Mouse (Mus musculus): ENCODE results near the gene Klhl12.
A peak's percentile ranks its signal among the peaks of the same experiment; 100 is the strongest.

The Klhl12 gene

GRCm38 (mm10) chr1:134450201-134450600, 5.1 kb upstream of the Klhl12 start:
- DNase-seq, result peak; percentile 25

DNA sequence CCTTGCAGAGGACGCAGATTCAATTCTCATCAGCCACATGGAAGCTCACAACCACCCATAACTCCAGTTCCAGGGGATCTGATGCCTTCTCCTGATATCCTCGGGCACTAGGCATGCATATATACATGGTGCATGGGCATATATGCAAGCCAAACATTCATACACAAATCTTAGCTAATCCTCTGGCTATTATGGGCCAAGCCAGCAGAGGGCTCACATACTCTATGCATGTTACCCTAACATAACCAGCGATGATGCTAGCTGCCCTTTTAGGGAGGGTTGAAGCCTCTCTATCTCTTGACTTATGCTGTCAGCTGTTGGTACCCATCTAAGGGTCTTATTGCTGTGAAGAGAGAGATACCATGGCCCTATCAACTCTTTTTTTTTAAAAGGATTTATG, 4.3 kb upstream of the Klhl12 start:
- peak; percentile 90 for DNase-seq

- DNase-seq, result peak; percentile 54
Measured at GRCm38 (mm10) chr1:134456060-134456459, 729 bp downstream of the Klhl12 start.

- DNase-seq, result peak; percentile 67
Measured at GRCm38 (mm10) chr1:134458139-134458727, 2.9 kb downstream of the Klhl12 start.

DNA sequence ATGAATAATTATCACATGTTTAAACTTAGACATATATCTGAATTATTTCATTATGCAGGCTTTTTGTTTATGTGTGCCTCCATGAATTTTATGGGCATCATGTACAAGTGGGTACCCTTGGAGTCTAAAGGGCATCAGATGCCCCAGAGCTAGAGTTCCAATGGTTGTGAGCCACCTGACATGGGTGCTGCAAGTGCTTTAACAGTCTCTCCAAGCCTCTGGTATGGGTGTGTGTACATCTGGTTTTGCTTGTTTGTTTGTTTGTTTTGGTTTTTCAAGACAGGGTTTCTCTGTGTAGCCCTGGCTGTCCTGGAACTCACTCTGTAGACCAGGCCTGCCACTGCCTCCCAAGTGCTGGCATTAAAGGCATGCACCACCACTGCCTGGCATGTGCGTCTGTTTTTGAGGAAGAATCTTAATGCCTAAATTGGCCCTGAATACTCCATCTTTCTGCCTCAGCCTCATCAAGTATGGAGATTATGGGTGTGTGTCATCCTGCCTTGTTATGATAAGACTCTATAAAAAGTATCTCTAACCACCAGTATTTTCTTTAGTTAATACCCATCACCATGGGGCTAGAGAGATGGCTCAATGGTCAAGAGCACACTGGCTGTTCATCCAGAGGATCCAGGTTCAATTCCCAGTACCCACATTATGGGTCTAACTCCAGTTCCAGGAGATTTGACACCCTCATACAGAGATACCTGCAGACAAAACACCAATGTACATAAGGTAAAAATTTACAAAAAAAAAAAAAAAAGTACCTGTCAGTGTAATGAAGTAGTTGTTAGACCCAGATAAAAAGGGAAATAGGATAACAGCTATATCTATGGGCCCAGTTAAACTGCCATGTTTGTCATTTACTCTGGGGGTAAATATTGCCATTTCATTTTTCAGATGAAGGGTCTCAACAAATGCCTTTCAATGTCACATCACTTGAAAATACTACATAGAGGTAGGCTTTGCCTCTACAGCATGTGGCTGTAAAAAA, 5.3 kb downstream of the Klhl12 start:
- DNase-seq, result no peak

DNA sequence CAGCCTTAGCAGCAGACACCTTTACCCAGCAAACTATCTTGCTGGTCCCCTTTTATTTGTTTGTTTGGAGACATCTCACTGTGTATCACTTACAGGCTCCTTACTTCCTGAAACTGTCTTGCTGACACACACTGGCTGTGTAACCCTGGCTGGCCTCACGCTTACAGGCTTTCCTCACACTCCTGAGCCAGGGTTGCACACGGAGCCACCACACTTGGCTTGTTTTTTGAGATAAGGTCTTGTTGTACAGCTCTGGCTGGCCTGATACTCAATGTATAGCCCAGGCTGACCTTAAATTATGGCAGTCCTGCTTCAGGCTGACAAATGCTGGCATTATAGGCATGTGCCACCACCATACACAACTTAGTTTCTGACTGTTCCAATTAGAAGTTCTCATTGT, 29.3 kb downstream of the Klhl12 start:
- DNase-seq, result peak; percentile 50

DNA sequence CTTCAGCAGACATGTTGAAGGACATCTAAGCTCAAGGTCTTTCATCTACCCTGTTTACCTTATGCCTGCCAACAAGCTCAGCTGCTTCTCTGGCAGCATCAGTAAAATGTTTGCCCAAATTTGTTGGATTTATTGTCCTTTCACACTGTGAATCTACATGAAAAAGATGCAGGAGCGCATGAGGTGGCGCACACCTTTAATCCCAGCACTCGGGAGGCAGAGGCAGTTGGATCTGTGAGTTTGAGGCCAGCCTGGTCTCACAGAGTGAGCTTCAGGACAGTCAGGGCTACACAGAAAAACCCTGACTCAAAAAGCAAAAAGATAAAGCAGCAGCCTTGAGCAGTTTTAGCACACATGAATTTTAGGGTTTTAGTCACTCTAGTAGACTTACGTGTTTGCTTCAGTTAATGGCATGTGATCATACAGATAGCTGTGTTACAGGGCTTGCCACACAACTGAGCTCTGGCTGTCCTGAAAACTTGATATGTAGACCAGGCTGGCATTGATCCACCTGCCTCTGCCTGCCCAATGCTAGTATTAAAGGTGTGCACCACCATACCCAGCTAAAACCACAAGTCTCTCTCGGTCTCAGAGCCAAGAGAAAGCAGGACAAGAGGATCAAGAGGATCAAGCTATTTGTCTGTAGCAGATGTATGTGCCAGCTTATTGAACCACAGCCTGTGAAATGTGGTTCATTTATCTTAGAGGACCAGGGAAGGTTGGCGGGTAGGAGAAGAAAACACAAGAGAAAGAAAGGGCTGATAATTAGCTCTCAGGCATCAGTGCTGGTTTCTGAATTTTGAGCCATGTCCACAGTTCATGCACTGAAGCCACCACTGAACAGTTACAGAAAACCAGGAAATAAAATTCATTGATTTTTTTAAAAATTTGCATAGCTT, 35.8 kb downstream of the Klhl12 start:
- peak; percentile 78 for DNase-seq

DNA sequence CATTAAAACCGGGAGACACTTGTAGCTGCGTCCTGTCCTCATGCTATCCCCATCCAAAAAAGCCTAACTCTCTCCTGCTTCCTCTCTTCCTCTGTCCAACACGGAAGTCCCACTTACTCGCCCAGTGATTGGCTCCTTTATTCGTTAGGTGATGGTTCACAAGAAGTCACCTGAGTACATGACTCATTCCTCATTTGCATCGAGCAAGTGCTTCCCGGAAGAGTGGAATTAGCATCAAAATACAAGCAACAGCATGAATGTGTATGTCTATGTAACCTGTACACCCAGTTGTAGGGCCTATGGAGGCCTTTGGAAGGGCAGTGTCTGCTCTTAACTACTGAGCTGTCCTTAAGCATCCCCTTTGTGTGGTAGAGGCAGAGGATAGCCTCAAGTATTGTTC, 36.9 kb downstream of the Klhl12 start:
- DNase-seq, result peak; percentile 85

- DNase-seq, result peak; percentile 89
Measured at GRCm38 (mm10) chr1:134493496-134493895, 38.2 kb downstream of the Klhl12 start.

DNA sequence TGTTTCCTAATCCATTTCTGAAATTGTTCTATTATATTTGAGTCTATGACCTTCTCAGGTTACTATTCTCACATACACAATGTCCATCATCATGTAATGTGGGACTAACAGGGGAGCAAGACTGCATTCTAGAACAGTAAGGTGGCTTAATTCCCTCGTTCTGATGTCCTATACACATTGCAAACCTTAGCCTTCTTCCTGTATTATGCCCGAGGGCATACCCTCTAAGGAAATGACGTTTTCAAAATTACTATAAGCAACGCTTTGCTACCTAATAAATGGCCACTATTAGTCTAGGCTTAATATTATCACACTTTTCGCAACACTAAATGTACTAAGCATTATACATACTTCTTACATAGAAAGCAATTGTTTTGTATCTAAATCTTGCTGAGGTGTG, 38.6 kb downstream of the Klhl12 start:
- DNase-seq, result no peak

- DNase-seq, result peak; percentile 100
Measured at GRCm38 (mm10) chr1:134494428-134495215, 39.3 kb downstream of the Klhl12 start, which contains the start of gene Rabif. Gene Rabif, plus strand, starts transcription at chr1:134494648.

DNA sequence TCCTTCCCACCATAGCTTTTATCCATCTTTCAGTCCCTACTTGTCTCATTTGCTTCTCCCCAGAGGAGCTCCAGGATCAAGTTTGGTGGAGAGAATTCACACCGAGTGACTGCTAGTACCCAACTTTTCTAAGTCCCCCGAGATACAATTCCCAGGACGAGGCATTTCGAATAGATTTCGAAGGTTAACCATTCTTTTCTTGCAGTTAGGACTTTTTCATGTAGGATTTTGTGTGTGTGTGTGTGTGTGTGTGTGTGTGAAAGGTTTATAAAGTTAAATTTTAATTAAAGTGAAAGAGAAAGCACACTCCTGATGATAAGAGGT, 39.8 kb downstream of the Klhl12 start:
- DNase-seq, result no peak

GRCm38 (mm10) chr1:134495991-134496390, 40.7 kb downstream of the Klhl12 start:
- peak; percentile 84 for DNase-seq

- DNase-seq, result no peak
Measured at GRCm38 (mm10) chr1:134500916-134501315, 45.6 kb downstream of the Klhl12 start.

GRCm38 (mm10) chr1:134506201-134506600, 50.9 kb downstream of the Klhl12 start:
- no peak for DNase-seq

GRCm38 (mm10) chr1:134510018-134510417, 54.7 kb downstream of the Klhl12 start:
- DNase-seq, result no peak

DNA sequence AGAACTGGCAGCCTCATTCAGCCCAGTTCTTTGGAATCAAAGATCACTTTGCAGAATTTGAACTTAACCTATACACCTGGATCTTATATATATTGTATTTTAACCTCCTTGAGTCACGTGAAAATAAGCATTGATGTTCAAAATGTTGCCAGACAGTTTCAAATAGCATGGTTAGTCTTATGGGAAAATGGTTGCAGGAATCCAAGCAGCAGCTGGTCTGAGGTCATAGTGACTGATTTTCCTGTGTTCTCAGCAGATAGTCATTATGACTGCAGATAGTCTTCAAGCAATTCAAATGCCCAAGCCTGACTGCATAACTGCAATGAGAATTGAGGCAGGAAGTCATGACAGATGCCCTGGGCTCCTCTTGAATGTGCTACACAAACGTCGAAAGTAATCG, 56.9 kb downstream of the Klhl12 start:
- DNase-seq, result no peak

DNA sequence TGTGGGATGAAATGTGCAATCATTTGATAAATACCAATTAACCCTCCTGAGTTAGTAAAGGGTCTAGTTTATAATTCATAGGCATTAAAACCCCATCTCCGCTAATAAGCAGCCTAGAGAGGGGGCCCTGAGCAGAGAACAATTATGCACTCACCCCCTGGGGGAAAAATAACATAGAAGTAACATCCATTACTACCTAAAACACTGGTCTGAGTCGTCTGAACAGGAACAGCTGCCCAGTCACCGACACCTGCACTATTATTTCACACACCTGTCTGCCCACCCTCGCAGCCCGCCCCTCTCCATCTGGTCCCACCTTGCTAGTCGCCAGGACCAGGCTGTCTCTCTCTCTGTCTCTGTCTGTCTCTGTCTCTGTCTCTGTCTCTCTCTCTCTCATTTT, 57.3 kb downstream of the Klhl12 start:
- no peak for DNase-seq

GRCm38 (mm10) chr1:134513312-134513860, 58.1 kb downstream of the Klhl12 start:
- DNase-seq, result peak; percentile 91

DNA sequence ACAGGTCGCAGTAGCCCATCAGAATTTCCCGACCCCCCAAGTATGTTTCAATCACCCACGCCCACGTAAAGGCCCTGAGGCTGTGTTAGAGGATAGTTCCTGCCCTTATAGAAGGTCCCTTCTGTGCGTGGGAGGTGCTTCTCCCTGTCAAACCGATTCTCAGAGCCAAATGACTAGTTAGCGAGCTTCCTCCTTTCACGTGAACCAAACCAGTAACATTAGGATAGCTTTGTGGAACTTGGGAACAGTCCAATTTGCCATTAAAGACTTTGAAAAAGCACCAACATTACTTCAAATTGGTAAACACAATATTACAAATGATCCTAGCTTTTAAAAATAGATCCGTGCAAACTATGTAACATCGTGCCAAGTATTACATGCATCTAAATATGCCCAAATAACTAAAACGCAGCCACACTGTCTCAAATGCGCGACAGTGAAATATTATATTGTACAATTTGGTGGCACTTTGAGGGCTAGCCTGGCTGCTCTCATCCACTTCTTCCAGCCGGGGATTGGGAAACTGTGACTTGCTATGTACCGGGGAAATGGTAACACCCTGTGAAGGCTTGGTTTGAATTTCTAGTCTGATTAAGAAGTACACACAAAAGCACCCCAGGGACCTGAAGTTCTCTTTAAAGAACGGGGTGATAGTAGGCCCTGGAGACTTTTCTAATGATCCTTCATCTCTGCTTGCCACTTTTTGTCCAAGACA, 58.7 kb downstream of the Klhl12 start:
- DNase-seq, result peak; percentile 88

GRCm38 (mm10) chr1:134515891-134516290, 60.6 kb downstream of the Klhl12 start:
- peak; percentile 89 for DNase-seq
